In the genomic region with DNA sequence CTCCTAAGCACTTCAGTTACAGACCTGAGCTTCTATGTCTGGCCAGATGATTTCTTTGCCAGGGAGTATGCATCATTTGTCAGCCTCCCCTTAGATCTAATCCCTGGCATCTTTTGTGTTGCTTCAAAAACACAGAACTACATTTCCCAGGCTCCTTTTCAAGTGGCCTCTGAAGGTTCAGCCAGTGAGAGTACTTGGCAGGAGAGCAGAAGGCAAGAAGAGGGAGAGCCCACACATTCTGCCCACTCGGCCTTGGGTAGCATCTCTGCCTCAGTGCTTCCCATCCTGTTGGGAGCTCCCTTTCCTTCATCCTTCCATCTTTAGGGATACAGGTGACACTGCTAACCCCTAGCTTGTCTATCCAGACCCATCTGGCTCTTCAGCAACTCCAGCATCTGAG, we compare ENCODE assay signal across 11 mouse cellular contexts.
"Had no signal": no experiment of that assay in that cellular context is flagged by ENCODE, and none has a peak within 500 bp of the region (broad histone marks: within the 10 kb centered on the region; RNA-seq: fewer than 3 reads in every experiment).

No protein-coding gene starts in this region.

- DNase-seq: kidney, postnatal 10 days; kidney, postnatal 4 days; liver; liver, embryonic 13.5 days; liver, postnatal 0 days; lung, postnatal 36 days; thymus, postnatal 4 days had no signal

- H3K4me3 ChIP-seq: layer of hippocampus, adult 2 months; limb, embryonic 12.5 days; liver, embryonic 13.5 days had no signal

- ATAC-seq: liver, postnatal 0 days; lung, postnatal 0 days had no signal

- H3K27me3 ChIP-seq: liver, embryonic 13.5 days had no signal

- H3K4me1 ChIP-seq: liver, embryonic 13.5 days had no signal

- H3K9ac ChIP-seq: limb, embryonic 12.5 days; liver, embryonic 13.5 days; liver, postnatal 0 days had no signal

- H3K9me3 ChIP-seq: limb, embryonic 12.5 days; liver, embryonic 13.5 days had no signal

- H3K4me2 ChIP-seq: limb, embryonic 12.5 days; liver, embryonic 13.5 days had no signal

- H3K27ac ChIP-seq: layer of hippocampus, adult 2 months; limb, embryonic 12.5 days; liver, embryonic 13.5 days; stomach, postnatal 0 days had no signal

- H3K36me3 ChIP-seq: limb, embryonic 12.5 days; liver, embryonic 13.5 days had no signal
